Mouse (Mus musculus) left cerebral cortex, postnatal 36 days (tissue): ENCODE results near the gene Mamstr. TPM values are rescaled to one million over a fixed set of nuclear protein-coding genes. Genes with fewer than 3 reads are reported as not detected.

Experiments
- DNase-seq, 2 experiments: peaks; one replicate each; pipeline ENCODE4 v3.0.0; 2021 to 2022; ENCODE audit warnings: low spot score in 2 of 2, mixed read lengths in 1 of 2
- intact Hi-C: fragments of 180-260 bp; cut with DNase I; formaldehyde crosslinking; loops from one replicate; pipeline ENCODE4 v1.15.1; 2025
- total RNA-seq, 2 experiments: library from RNA; stranded (reverse); gene quantifications; 2 replicates each; pipeline ENCODE4 v1.2.3; 2021

Mamstr gene
- total RNA-seq, 2 experiments from 2014 or later, result 4.1 to 5.1 TPM

GRCm38 (mm10) chr7:45683396-45684050 is 43.7 kb downstream of the Mamstr start, which contains the start of gene Ntn5:
Gene Ntn5, plus strand, starts transcription at chr7:45684022.
- intact Hi-C loops, result loop anchor here (5.0 to 10.0 kb wide), 3 partner anchors 41 to 209 kb away; no protein-coding TSS in a partner anchor

GRCm38 (mm10) chr7:45685811-45686210 is 46.0 kb downstream of the Mamstr start:
- DNase-seq, result no peak
- intact Hi-C loops, result loop anchor here (10.0 kb wide), 1 partner anchor 211 kb away; no protein-coding TSS in a partner anchor

More at GRCm38 (mm10) chr7:45683396-45684050, 43.7 kb downstream of the Mamstr start, which contains the start of gene Ntn5:
- no peak for DNase-seq

GRCm38 (mm10) chr7:45686841-45687240 is 47.1 kb downstream of the Mamstr start:
- no peak for DNase-seq
- intact Hi-C loops, result loop anchor here (10.0 kb wide), 1 partner anchor 212 kb away; no protein-coding TSS in a partner anchor

- intact Hi-C loops, result loop anchor here (10.0 kb wide), 1 partner anchor 214 kb away; no protein-coding TSS in a partner anchor
- DNase-seq, result no peak
Measured at GRCm38 (mm10) chr7:45689099-45689498, 49.3 kb downstream of the Mamstr start.

GRCm38 (mm10) chr7:45689800-45690199 is 50.0 kb downstream of the Mamstr start:
- DNase-seq, result no peak
- intact Hi-C loops, result loop anchor here (10.0 kb wide), 1 partner anchor 215 kb away; no protein-coding TSS in a partner anchor

- intact Hi-C loops, result no loop called here
- no peak for DNase-seq
Measured at GRCm38 (mm10) chr7:45692364-45692763, 52.6 kb downstream of the Mamstr start.

GRCm38 (mm10) chr7:45693921-45694591 is 54.3 kb downstream of the Mamstr start, which contains the start of gene Sec1:
Gene Sec1, minus strand, starts transcription at chr7:45694402.
- intact Hi-C loops, result no loop called here
- no peak for DNase-seq

GRCm38 (mm10) chr7:45695098-45695497 is 55.3 kb downstream of the Mamstr start:
- no peak for DNase-seq
- intact Hi-C loops, result no loop called here

Other genes starting within 250 kb of the Mamstr start
- 100 to 1,000 TPM; 273 to 486 TPM for gene Snrnp70, start 244.2 kb upstream of the Mamstr start, total RNA-seq
- not detected for gene Kcna7, start 234.3 kb upstream of the Mamstr start, total RNA-seq
- not detected for gene Ntf5, start 226.3 kb upstream of the Mamstr start, total RNA-seq
- gene Lhb, start 219.2 kb upstream of the Mamstr start, total RNA-seq, result not detected
- gene Gys1, start 205.1 kb upstream of the Mamstr start, total RNA-seq, result 10 to 100 TPM; 14.1 to 16.9 TPM
- 10 to 100 TPM; 39.7 to 41.5 TPM for gene Ruvbl2, start 201.9 kb upstream of the Mamstr start, total RNA-seq
- gene Ftl1, start 180.1 kb upstream of the Mamstr start, total RNA-seq, result 100 to 1,000 TPM; 198 to 232 TPM
- 10 to 100 TPM; 63.6 to 64.0 TPM for gene Bax, start 173.1 kb upstream of the Mamstr start, total RNA-seq
- gene Tulp2, start 158.1 kb upstream of the Mamstr start, total RNA-seq, result not detected
- gene Gm45808, start 153.2 kb upstream of the Mamstr start, total RNA-seq, result under 1 TPM in 1 of 2 experiments, not detected in 1; 0.57 TPM
- gene Dhdh, start 151.2 kb upstream of the Mamstr start, total RNA-seq, result 1 to 10 TPM; 4.0 to 4.8 TPM
- gene Nucb1, start 129.6 kb upstream of the Mamstr start, total RNA-seq, result 10 to 100 TPM; 96.8 to 98.9 TPM
- 10 to 100 TPM; 24.2 to 31.3 TPM for gene Ppp1r15a, start 113.7 kb upstream of the Mamstr start, total RNA-seq
- gene Plekha4, start 113.6 kb upstream of the Mamstr start, total RNA-seq, result 1 to 10 TPM; 3.7 to 5.2 TPM
- under 1 TPM in 1 of 2 experiments, not detected in 1; 0.39 TPM for gene Hsd17b14, start 85.1 kb upstream of the Mamstr start, total RNA-seq
- gene Bcat2, start 69.8 kb upstream of the Mamstr start, total RNA-seq, result 10 to 100 TPM; 18.8 to 27.5 TPM
- gene Fgf21, start 24.5 kb upstream of the Mamstr start, total RNA-seq, result not detected
- gene Fut1, start 22.7 kb upstream of the Mamstr start, total RNA-seq, result not detected
- not detected for gene Izumo1, start 18.2 kb upstream of the Mamstr start, total RNA-seq
- 1 to 10 TPM; 6.9 to 8.0 TPM for gene Rasip1, start 12.5 kb upstream of the Mamstr start, total RNA-seq
- under 1 TPM in 1 of 2 experiments, not detected in 1; 0.63 TPM for gene Fut2, start 26.4 kb downstream of the Mamstr start, total RNA-seq
- 1 to 10 TPM; 4.2 to 5.7 TPM for gene Ntn5, start 44.0 kb downstream of the Mamstr start, total RNA-seq
- gene Sec1, start 54.4 kb downstream of the Mamstr start, total RNA-seq, result under 1 TPM; 0.37 to 0.48 TPM
- 100 to 1,000 TPM; 209 to 228 TPM for gene Car11, start 59.9 kb downstream of the Mamstr start, total RNA-seq
- 100 to 1,000 TPM; 128 to 138 TPM for gene Dbp, start 65.1 kb downstream of the Mamstr start, total RNA-seq
- 100 to 1,000 TPM; 284 to 337 TPM for gene Rpl18, start 75.5 kb downstream of the Mamstr start, total RNA-seq
- 10 to 100 TPM; 29.9 to 30.0 TPM for gene Sphk2, start 78.0 kb downstream of the Mamstr start, total RNA-seq
- not detected for gene Fam83e, start 81.2 kb downstream of the Mamstr start, total RNA-seq
- gene Spaca4, start 85.8 kb downstream of the Mamstr start, total RNA-seq, result not detected
- gene Lmtk3, start 143.8 kb downstream of the Mamstr start, total RNA-seq, result 100 to 1,000 TPM; 225 to 267 TPM
- 10 to 100 TPM; 11.4 to 13.8 TPM for gene Sult2b1, start 144.7 kb downstream of the Mamstr start, total RNA-seq
- 100 to 1,000 TPM; 199 to 210 TPM for gene Cyth2, start 174.6 kb downstream of the Mamstr start, total RNA-seq
- gene Kcnj14, start 184.8 kb downstream of the Mamstr start, total RNA-seq, result 1 to 10 TPM; 2.3 to 3.0 TPM
- gene Grwd1, start 191.0 kb downstream of the Mamstr start, total RNA-seq, result 10 to 100 TPM; 19.5 to 21.0 TPM
- gene Kdelr1, start 232.8 kb downstream of the Mamstr start, total RNA-seq, result 10 to 100 TPM; 71.0 to 80.0 TPM
- 10 to 100 TPM; 10.2 to 12.3 TPM for gene Grin2d, start 238.4 kb downstream of the Mamstr start, total RNA-seq